Mouse (Mus musculus): ENCODE results near the gene Mmp12. TPM values are rescaled to one million over a fixed set of nuclear protein-coding genes. Genes with fewer than 3 reads are reported as not detected.
"Not testable (repeated sequence)": the region's sequence is repeated elsewhere in the genome, so short reads cannot be mapped to it uniquely, and the experiment has no call there.

Mmp12 gene
- polyA plus RNA-seq, 1 experiment from 2014 or later, result 0.15 TPM

- no peaks in the 10 kb centered on the region for H3K36me3 ChIP-seq (ENCODE audit: control insufficient read depth, insufficient read depth, low read length)
- H3K9ac ChIP-seq (ENCODE audit: low read length), result no peak within 1 kb of the TSS
- no peaks in the 10 kb centered on the region for H3K4me1 ChIP-seq (replicated peaks; ENCODE audit: control insufficient read depth, insufficient read depth)
- DNase-seq (ENCODE audit: low spot score) (no peak), ATAC-seq (ENCODE audit: low FRiP score, low TSS enrichment) (no peak)
- no peak for TF ChIP-seq EP300 (optimal IDR thresholded peaks at IDR 0.05)
- TF ChIP-seq CTCF (IDR thresholded peaks at IDR 0.05; ENCODE audit: low read depth), result no peak
- no peak within 1 kb of the TSS for H3K4me3 ChIP-seq (ENCODE audit: low read depth, low read length)
- no peaks in the 10 kb centered on the region for H3K27me3 ChIP-seq (ENCODE audit: control insufficient read depth, insufficient read depth, low read length)
- no peaks in the 10 kb centered on the region for H3K9me3 ChIP-seq (ENCODE audit: control insufficient read depth, low read length)
- H3K4me2 ChIP-seq (replicated peaks; ENCODE audit: low read depth), result no peak within 1 kb of the TSS
- H3K27ac ChIP-seq (replicated peaks), result no peak within 1 kb of the TSS
Observed at GRCm38 (mm10) chr9:7387947-7388346, 43.8 kb downstream of the Mmp12 start, which contains the start of gene Mmp1b. TSS of gene Mmp1b (minus strand) at chr9:7388047.

DNA sequence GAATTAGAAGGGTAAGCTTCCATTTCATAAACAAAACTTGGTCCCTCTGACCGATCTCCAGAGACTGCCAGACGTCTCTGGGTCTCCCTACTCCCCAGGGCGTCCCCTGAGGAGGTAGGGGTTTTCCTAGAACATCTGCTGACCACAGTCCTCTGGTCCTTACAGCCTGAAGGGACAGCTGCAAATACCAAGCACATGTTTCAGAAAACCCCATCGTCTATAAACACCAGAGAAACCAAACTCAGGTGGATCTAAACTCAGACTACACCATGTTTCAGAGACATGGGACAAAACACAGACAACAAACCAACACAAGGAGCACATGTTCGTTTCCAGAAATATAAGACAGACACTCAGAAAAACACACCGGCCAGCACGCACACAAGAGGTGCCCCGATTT is 52.4 kb downstream of the Mmp12 start:
- not testable (repeated sequence) for H3K27me3 ChIP-seq (ENCODE audit: control insufficient read depth, insufficient read depth, low read length); H3K9ac ChIP-seq (ENCODE audit: low read length); H3K9me3 ChIP-seq (ENCODE audit: control insufficient read depth, low read length); H3K4me1 ChIP-seq (replicated peaks; ENCODE audit: control insufficient read depth, insufficient read depth); H3K4me2 ChIP-seq (replicated peaks; ENCODE audit: low read depth); ATAC-seq (ENCODE audit: low FRiP score, low TSS enrichment); H3K4me3 ChIP-seq (ENCODE audit: low read depth, low read length); H3K27ac ChIP-seq (replicated peaks); DNase-seq (ENCODE audit: low spot score); H3K36me3 ChIP-seq (ENCODE audit: control insufficient read depth, insufficient read depth, low read length)
- whole genome bisulfite sequencing, result 72% methylated on average over 8 of the region's 8 CpGs

Other genes with a start within 250 kb of the Mmp12 start
- gene Dync2h1, start 159.9 kb upstream of the Mmp12 start, polyA plus RNA-seq (2015; fragmentation: Nextera tagmentation; extraction: Ambion mirVana), result 4.3 and 4.5 TPM in 2 replicates
- gene Dcun1d5, start 159.9 kb upstream of the Mmp12 start, polyA plus RNA-seq (2015; fragmentation: Nextera tagmentation; extraction: Ambion mirVana), result 84.0 and 86.1 TPM in 2 replicates
- gene Mmp13, start 71.9 kb upstream of the Mmp12 start, polyA plus RNA-seq (2015; fragmentation: Nextera tagmentation; extraction: Ambion mirVana), result 0.34 and 0.42 TPM in 2 replicates
- gene Mmp1b, start 43.7 kb downstream of the Mmp12 start, polyA plus RNA-seq (2015; fragmentation: Nextera tagmentation; extraction: Ambion mirVana), result not detected in 2 replicates
- gene Mmp3, start 101.4 kb downstream of the Mmp12 start, polyA plus RNA-seq (2015; fragmentation: Nextera tagmentation; extraction: Ambion mirVana), result 0.10 TPM in 1 of 2 replicates, not detected in the other
- not detected in 2 replicates for gene Mmp10, start 158.0 kb downstream of the Mmp12 start, polyA plus RNA-seq (2015; fragmentation: Nextera tagmentation; extraction: Ambion mirVana)
- gene Mmp8, start 214.1 kb downstream of the Mmp12 start, polyA plus RNA-seq (2015; fragmentation: Nextera tagmentation; extraction: Ambion mirVana), result 0.16 TPM in 2 replicates
- gene Mmp27, start 227.0 kb downstream of the Mmp12 start, polyA plus RNA-seq (2015; fragmentation: Nextera tagmentation; extraction: Ambion mirVana), result not detected in 2 replicates

All from stomach, postnatal 0 days (tissue).